Mouse (Mus musculus) midbrain, embryonic 13.5 days (tissue): Measurements from ENCODE around the gene Gm28042. TPM values are rescaled to one million over a fixed set of nuclear protein-coding genes. Genes with fewer than 3 reads are reported as not detected.

Experiments used
- ATAC-seq: fragments of 200-750 bp; cut with Nextera tagmentation; 2 replicates; pipeline ENCODE4 v1.8.0; 2017; ENCODE audit warnings: mild to moderate bottlenecking, moderate TSS enrichment, moderate library complexity
- H3K27ac ChIP-seq: fragments of 300-500 bp; sonication (generic); 2 replicates; pipeline ENCODE4 v1.5.1; 2015; ENCODE audit warnings: inconsistent platforms, mild to moderate bottlenecking, moderate library complexity
- H3K27me3 ChIP-seq: fragments of 300-500 bp; sonication (generic); 2 replicates; pipeline ENCODE4 v1.6.1; 2015; ENCODE audit warnings: mild to moderate bottlenecking, inconsistent platforms
- H3K36me3 ChIP-seq: fragments of 300-500 bp; sonication (generic); 2 replicates; pipeline ENCODE4 v1.6.1; 2015; ENCODE audit warnings: mild to moderate bottlenecking, inconsistent platforms
- H3K4me1 ChIP-seq: fragments of 300-500 bp; sonication (generic); replicated peaks from 2 replicates; pipeline ENCODE4 v1.6.1; 2015; ENCODE audit warnings: inconsistent platforms
- H3K4me2 ChIP-seq: fragments of 300-500 bp; sonication (generic); replicated peaks from 2 replicates; pipeline ENCODE4 v1.6.1; 2015; ENCODE audit warnings: moderate library complexity, mild to moderate bottlenecking, inconsistent platforms
- H3K4me3 ChIP-seq: fragments of 300-500 bp; sonication (generic); replicated peaks from 2 replicates; pipeline ENCODE4 v1.5.1; 2015; ENCODE audit warnings: mild to moderate bottlenecking, inconsistent platforms
- H3K9ac ChIP-seq: fragments of 300-500 bp; sonication (generic); replicated peaks from 2 replicates; pipeline ENCODE4 v1.6.1; 2015; ENCODE audit warnings: mild to moderate bottlenecking, inconsistent platforms
- H3K9me3 ChIP-seq: fragments of 300-500 bp; sonication (generic); 2 replicates; pipeline ENCODE4 v1.6.1; 2016; ENCODE audit warnings: mild to moderate bottlenecking, inconsistent platforms
- WGBS: fragments of 180-500 bp; shearing (Covaris S2); methylation state at CpG from one replicate; pipeline ENCODE4 v1.1.7; 2015; 5-methylcytosine and 5-hydroxymethylcytosine counted together
- polyA plus RNA-seq: library from polyadenylated mRNA; unstranded; fragments of >200 nt; fragmentation: Nextera tagmentation; extraction: Ambion mirVana; gene quantifications from 2 replicates; pipeline ENCODE4 v1.2.1, GENCODE M21; 2015

The Gm28042 gene
- polyA plus RNA-seq = 5.7 and 5.8 TPM in 2 replicates

- peak within 1 kb of the TSS; percentile 85 for H3K9ac ChIP-seq
- no peaks in the 10 kb centered on the region for H3K27me3 ChIP-seq
- H3K9me3 ChIP-seq = no peaks in the 10 kb centered on the region
- peak within 1 kb of the TSS; percentile 88 for H3K27ac ChIP-seq
- peaks cover 19% of the 10 kb centered on the region for H3K4me1 ChIP-seq
- WGBS = 5% methylated on average over 50 of the region's 50 CpGs
- H3K4me2 ChIP-seq = peak within 1 kb of the TSS; percentile 79
- H3K4me3 ChIP-seq = peak within 1 kb of the TSS; percentile 83
- peak; percentile 92 for ATAC-seq
- peaks cover 60% of the 10 kb centered on the region for H3K36me3 ChIP-seq
These were observed at the start of gene Gm28042, which contains the start of gene Jmjd7 for GRCm38 (mm10) chr2:120026984-120027949. Gene Gm28042 (plus strand): TSS chr2:120027493. Gene Jmjd7 (plus strand): TSS chr2:120027483.

- H3K27ac ChIP-seq = no peak overlapping the region
- no peaks in the 10 kb centered on the region for H3K9me3 ChIP-seq
- peaks cover 25% of the 10 kb centered on the region for H3K4me1 ChIP-seq
- no peak overlapping the region for H3K4me3 ChIP-seq
- H3K27me3 ChIP-seq = no peaks in the 10 kb centered on the region
- ATAC-seq = no peak
- H3K9ac ChIP-seq = no peak overlapping the region
- no peak overlapping the region for H3K4me2 ChIP-seq
- peaks cover 8% of the 10 kb centered on the region; the same call in 1 of the 2 replicates for H3K36me3 ChIP-seq
- 86% methylated on average over 7 of the region's 7 CpGs for WGBS
These were observed 46.8 kb upstream of the Gm28042 start for GRCm38 (mm10) chr2:119980343-119980986.

- Histone ChIP-seq H3K9ac (no peak overlapping the region), H3K27me3 (no peaks in the 10 kb centered on the region), H3K4me3 (no peak overlapping the region), H3K36me3 (peaks cover 8% of the 10 kb centered on the region; the same call in 1 of the 2 replicates), H3K9me3 (no peaks in the 10 kb centered on the region), H3K4me1 (peaks cover 24% of the 10 kb centered on the region), H3K4me2 (no peak overlapping the region), H3K27ac (no peak overlapping the region)
- WGBS = 90% methylated on average over 2 of the region's 2 CpGs
- ATAC-seq = no peak
These were observed 45.7 kb upstream of the Gm28042 start for GRCm38 (mm10) chr2:119981631-119982030.

GRCm38 (mm10) chr2:119985871-119986270 lies 41.4 kb upstream of the Gm28042 start:
- Histone ChIP-seq H3K27me3 (no peaks in the 10 kb centered on the region), H3K27ac (no peak overlapping the region), H3K9me3 (no peaks in the 10 kb centered on the region), H3K36me3 (peaks cover 8% of the 10 kb centered on the region; the same call in 1 of the 2 replicates), H3K4me3 (no peak overlapping the region), H3K9ac (no peak overlapping the region), H3K4me1 (no peaks in the 10 kb centered on the region), H3K4me2 (no peak overlapping the region)
- 72% methylated on average over 8 of the region's 8 CpGs for WGBS
- ATAC-seq = no peak

- no peak overlapping the region for H3K27ac ChIP-seq
- 63% methylated on average over 6 of the region's 6 CpGs for WGBS
- no peak for ATAC-seq
- H3K4me2 ChIP-seq = no peak overlapping the region
- H3K4me3 ChIP-seq = no peak overlapping the region
- no peaks in the 10 kb centered on the region for H3K9me3 ChIP-seq
- peaks cover 8% of the 10 kb centered on the region; the same call in 1 of the 2 replicates for H3K36me3 ChIP-seq
- no peaks in the 10 kb centered on the region for H3K4me1 ChIP-seq
- H3K27me3 ChIP-seq = no peaks in the 10 kb centered on the region
- H3K9ac ChIP-seq = no peak overlapping the region
These were observed 40.9 kb upstream of the Gm28042 start for GRCm38 (mm10) chr2:119986369-119986768.

GRCm38 (mm10) chr2:119987441-119987840 lies 39.9 kb upstream of the Gm28042 start:
- Histone ChIP-seq H3K36me3 (peaks cover 3% of the 10 kb centered on the region; the same call in 1 of the 2 replicates), H3K4me2 (no peak overlapping the region), H3K9ac (no peak overlapping the region), H3K9me3 (no peaks in the 10 kb centered on the region), H3K4me1 (no peaks in the 10 kb centered on the region), H3K27ac (no peak overlapping the region), H3K27me3 (no peaks in the 10 kb centered on the region), H3K4me3 (no peak overlapping the region)
- ATAC-seq = no peak
- 97% methylated on average over 2 of the region's 2 CpGs for WGBS

- H3K4me1 ChIP-seq = no peaks in the 10 kb centered on the region
- no peak overlapping the region for H3K4me2 ChIP-seq
- no peak overlapping the region for H3K27ac ChIP-seq
- no peaks in the 10 kb centered on the region for H3K36me3 ChIP-seq
- WGBS = 93% methylated on average over 4 of the region's 4 CpGs
- H3K9me3 ChIP-seq = no peaks in the 10 kb centered on the region
- no peak overlapping the region for H3K4me3 ChIP-seq
- no peaks in the 10 kb centered on the region for H3K27me3 ChIP-seq
- no peak overlapping the region for H3K9ac ChIP-seq
- no peak for ATAC-seq
These were observed 38.3 kb upstream of the Gm28042 start for GRCm38 (mm10) chr2:119988952-119989351.

- Histone ChIP-seq H3K36me3 (no peaks in the 10 kb centered on the region), H3K9ac (no peak overlapping the region), H3K4me1 (peaks cover 5% of the 10 kb centered on the region; the same call in 1 of the 2 replicates), H3K27me3 (no peaks in the 10 kb centered on the region), H3K4me3 (no peak overlapping the region), H3K27ac (no peak overlapping the region), H3K9me3 (no peaks in the 10 kb centered on the region), H3K4me2 (no peak overlapping the region)
- WGBS = 87% methylated on average over 6 of the region's 6 CpGs
- no peak for ATAC-seq
These were observed 36.4 kb upstream of the Gm28042 start for GRCm38 (mm10) chr2:119990881-119991280.

GRCm38 (mm10) chr2:119992349-119992748 lies 34.9 kb upstream of the Gm28042 start:
- H3K4me2 ChIP-seq = no peak overlapping the region
- H3K4me3 ChIP-seq = no peak overlapping the region
- H3K36me3 ChIP-seq = no peaks in the 10 kb centered on the region
- H3K27ac ChIP-seq = no peak overlapping the region
- H3K9ac ChIP-seq = no peak overlapping the region
- no peak for ATAC-seq
- H3K27me3 ChIP-seq = no peaks in the 10 kb centered on the region
- peaks cover 5% of the 10 kb centered on the region; the same call in 1 of the 2 replicates for H3K4me1 ChIP-seq
- H3K9me3 ChIP-seq = no peaks in the 10 kb centered on the region
- 93% methylated on average over 2 of the region's 2 CpGs for WGBS

GRCm38 (mm10) chr2:119993515-119993914 lies 33.8 kb upstream of the Gm28042 start:
- H3K4me3 ChIP-seq = no peak overlapping the region
- H3K4me1 ChIP-seq = peaks cover 5% of the 10 kb centered on the region; the same call in 1 of the 2 replicates
- no peaks in the 10 kb centered on the region for H3K27me3 ChIP-seq
- no peak overlapping the region for H3K9ac ChIP-seq
- H3K36me3 ChIP-seq = peaks cover 4% of the 10 kb centered on the region; the same call in 1 of the 2 replicates
- WGBS = 61% methylated on average over 2 of the region's 2 CpGs
- no peak overlapping the region for H3K4me2 ChIP-seq
- no peak overlapping the region for H3K27ac ChIP-seq
- H3K9me3 ChIP-seq = no peaks in the 10 kb centered on the region
- no peak for ATAC-seq

- ATAC-seq = no peak
These were observed 32.5 kb upstream of the Gm28042 start for GRCm38 (mm10) chr2:119994839-119995238.

More at GRCm38 (mm10) chr2:119994839-119995238, 32.5 kb upstream of the Gm28042 start:
- Histone ChIP-seq H3K4me2 (no peak overlapping the region), H3K4me1 (peaks cover 5% of the 10 kb centered on the region; the same call in 1 of the 2 replicates), H3K4me3 (no peak overlapping the region), H3K9me3 (no peaks in the 10 kb centered on the region), H3K36me3 (peaks cover 9% of the 10 kb centered on the region; the same call in 1 of the 2 replicates), H3K27me3 (no peaks in the 10 kb centered on the region), H3K9ac (no peak overlapping the region), H3K27ac (no peak overlapping the region)
- WGBS = 91% methylated on average over 6 of the region's 6 CpGs
